Mouse (Mus musculus) intestine, postnatal 0 days (tissue): ENCODE results near the gene Mafg. TPM values are rescaled to one million over a fixed set of nuclear protein-coding genes. Genes with fewer than 3 reads are reported as not detected.

Source experiments
- ATAC-seq: fragments of 200-750 bp; cut with Nextera tagmentation; 2 replicates; pipeline ENCODE4 v1.8.0; 2017; ENCODE audit warnings: mild to moderate bottlenecking, moderate TSS enrichment, moderate library complexity
- H3K27ac ChIP-seq: fragments of 300-500 bp; sonication (generic); 2 replicates; pipeline ENCODE4 v1.5.1; 2014; ENCODE audit warnings: mild to moderate bottlenecking, low read depth, low read length, moderate library complexity
- H3K27me3 ChIP-seq: fragments of 300-500 bp; sonication (generic); replicated peaks from 2 replicates; pipeline ENCODE4 v1.6.1; 2014; ENCODE audit warnings: low read length, mixed read lengths; ENCODE audit not compliant: control insufficient read depth, insufficient read depth
- H3K36me3 ChIP-seq: fragments of 300-500 bp; sonication (generic); 2 replicates; pipeline ENCODE4 v1.6.1; 2014; ENCODE audit warnings: mild to moderate bottlenecking, moderate library complexity; ENCODE audit not compliant: control insufficient read depth, insufficient read depth
- H3K4me1 ChIP-seq: fragments of 300-500 bp; sonication (generic); replicated peaks from 2 replicates; pipeline ENCODE4 v1.6.1; 2014; ENCODE audit warnings: antibody characterized with exemption, low read length, mixed read lengths; ENCODE audit not compliant: control insufficient read depth, insufficient read depth
- H3K4me2 ChIP-seq: fragments of 300-500 bp; sonication (generic); replicated peaks from 2 replicates; pipeline ENCODE4 v1.6.1; 2014; ENCODE audit warnings: low read depth, mild to moderate bottlenecking, moderate library complexity
- H3K4me3 ChIP-seq: fragments of 300-500 bp; sonication (generic); 2 replicates; pipeline ENCODE4 v1.5.1; 2014; ENCODE audit warnings: low read depth, low read length
- H3K9ac ChIP-seq: fragments of 300-500 bp; sonication (generic); 2 replicates; pipeline ENCODE4 v1.6.1; 2014; ENCODE audit warnings: mild to moderate bottlenecking, low read depth, low read length
- H3K9me3 ChIP-seq: fragments of 300-500 bp; sonication (generic); 2 replicates; pipeline ENCODE4 v1.6.1; 2016; ENCODE audit warnings: mixed run types; ENCODE audit not compliant: control insufficient read depth
- CTCF ChIP-seq: sonication (generic); IDR thresholded peaks from 2 replicates; pipeline ENCODE4 v1.5.1; 2016; ENCODE audit warnings: low read depth, mild to moderate bottlenecking, control low read depth, antibody characterized with exemption, moderate library complexity
- WGBS: fragments of 180-500 bp; shearing (Covaris S2); extraction: QIAGEN DNeasy Blood & Tissue Kit; methylation state at CpG from one replicate; pipeline ENCODE4 v1.1.7; 2014; 5-methylcytosine and 5-hydroxymethylcytosine counted together
- polyA plus RNA-seq: library from polyadenylated mRNA; unstranded; fragments of >200 nt; fragmentation: Nextera tagmentation; extraction: Ambion mirVana; gene quantifications from 2 replicates; pipeline ENCODE4 v1.2.1, GENCODE M21; 2015

Mafg gene
- polyA plus RNA-seq, 1 experiment from 2014 or later = 40.2 TPM

DNA sequence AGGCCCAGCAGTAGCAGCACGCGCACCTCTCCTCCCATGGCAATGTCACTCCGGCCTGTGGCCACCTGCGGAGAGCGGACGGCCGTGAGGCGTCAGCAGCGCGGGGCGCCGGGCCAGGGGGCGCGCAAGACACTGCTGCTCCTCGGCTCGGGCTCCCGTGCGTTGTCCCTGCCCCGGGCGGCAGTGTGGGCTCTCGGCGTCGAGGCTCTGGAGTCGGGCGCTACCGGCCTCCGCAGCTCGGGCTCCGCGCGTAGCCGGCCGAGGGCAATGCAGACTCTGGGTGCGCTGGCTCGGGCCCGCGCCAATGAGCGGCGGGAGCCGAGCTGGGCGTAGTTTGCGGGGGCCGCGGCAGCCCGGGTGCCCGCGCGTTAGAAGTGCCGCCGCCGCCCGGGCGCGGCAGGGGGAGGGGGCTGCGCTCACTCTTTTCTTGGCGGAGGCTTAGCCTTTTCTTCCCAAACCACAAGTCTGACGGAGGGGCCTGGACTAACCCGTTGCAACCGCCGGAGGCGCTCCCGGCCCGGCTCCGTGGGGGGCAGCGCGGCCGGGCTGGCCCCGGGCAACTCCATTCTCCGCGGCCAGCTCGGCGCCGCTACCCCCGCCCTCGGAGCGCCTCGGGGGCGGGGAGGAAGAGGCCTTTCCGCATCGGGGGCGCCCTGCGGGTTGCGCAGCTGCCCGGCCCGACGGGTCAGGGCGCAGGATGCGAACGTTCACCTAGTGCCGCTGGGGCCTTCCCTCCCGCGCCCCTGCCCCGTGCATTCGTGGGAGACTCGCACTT lies 27.1 kb upstream of the Mafg start:
- TF ChIP-seq CTCF = peak; percentile 40
- Histone ChIP-seq H3K27ac (no peak overlapping the region), H3K9ac (peak overlapping the region; percentile 31; the same call in 1 of the 2 replicates), H3K4me3 (peak overlapping the region; percentile 42), H3K27me3 (peaks cover 76% of the 10 kb centered on the region), H3K9me3 (no peaks in the 10 kb centered on the region), H3K4me1 (peaks cover 8% of the 10 kb centered on the region), H3K36me3 (no peaks in the 10 kb centered on the region), H3K4me2 (peak overlapping the region; percentile 81)
- under 1% methylated on average over 85 of the region's 95 CpGs for WGBS
- ATAC-seq = peak; percentile 48

DNA sequence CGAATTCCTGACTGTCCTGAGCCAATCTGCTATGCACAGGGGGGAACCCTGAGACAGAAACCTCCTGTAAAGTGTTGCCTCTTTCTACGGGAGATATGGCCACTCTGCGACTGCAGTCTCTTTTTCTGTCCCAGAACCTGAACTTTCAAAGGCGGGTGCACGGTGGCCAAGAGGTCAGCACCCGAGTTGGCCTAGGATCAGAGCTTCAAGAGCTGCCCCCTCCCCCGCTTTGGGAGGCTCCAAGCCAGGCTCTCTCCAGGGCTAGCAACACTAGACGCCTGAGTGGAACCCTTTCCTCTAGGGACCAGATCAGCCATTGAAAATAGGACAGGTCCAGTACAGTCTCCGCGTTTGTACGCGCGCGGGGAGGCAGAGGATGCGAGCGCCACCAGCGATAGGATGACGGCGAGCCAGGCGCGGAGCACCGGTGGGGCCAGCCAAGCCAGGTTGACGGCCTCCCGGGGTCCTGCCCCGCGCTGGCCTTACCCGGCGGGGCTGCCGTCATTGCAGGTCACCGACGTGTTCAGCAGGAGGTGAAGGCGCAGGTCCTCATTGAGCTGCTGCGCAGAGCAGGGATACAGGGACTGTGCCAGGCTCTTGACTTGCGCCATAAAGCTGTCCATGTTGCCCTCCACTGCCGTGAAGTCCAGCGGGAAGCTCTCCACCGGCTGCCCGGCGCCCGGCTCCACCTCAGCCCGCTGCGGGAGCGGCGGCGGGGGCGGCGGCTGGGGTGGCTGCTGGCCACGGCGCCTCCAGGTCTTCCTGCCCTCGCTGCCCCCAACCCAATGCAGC lies 26.3 kb upstream of the Mafg start:
- ATAC-seq = no peak
- Histone ChIP-seq H3K4me3 (peak overlapping the region; percentile 42), H3K9me3 (no peaks in the 10 kb centered on the region), H3K27me3 (peaks cover 74% of the 10 kb centered on the region), H3K9ac (no peak overlapping the region), H3K36me3 (no peaks in the 10 kb centered on the region), H3K27ac (no peak overlapping the region), H3K4me2 (peak overlapping the region; percentile 81), H3K4me1 (peaks cover 8% of the 10 kb centered on the region)
- WGBS = 3% methylated on average over 50 of the region's 50 CpGs
- TF ChIP-seq CTCF = no peak

DNA sequence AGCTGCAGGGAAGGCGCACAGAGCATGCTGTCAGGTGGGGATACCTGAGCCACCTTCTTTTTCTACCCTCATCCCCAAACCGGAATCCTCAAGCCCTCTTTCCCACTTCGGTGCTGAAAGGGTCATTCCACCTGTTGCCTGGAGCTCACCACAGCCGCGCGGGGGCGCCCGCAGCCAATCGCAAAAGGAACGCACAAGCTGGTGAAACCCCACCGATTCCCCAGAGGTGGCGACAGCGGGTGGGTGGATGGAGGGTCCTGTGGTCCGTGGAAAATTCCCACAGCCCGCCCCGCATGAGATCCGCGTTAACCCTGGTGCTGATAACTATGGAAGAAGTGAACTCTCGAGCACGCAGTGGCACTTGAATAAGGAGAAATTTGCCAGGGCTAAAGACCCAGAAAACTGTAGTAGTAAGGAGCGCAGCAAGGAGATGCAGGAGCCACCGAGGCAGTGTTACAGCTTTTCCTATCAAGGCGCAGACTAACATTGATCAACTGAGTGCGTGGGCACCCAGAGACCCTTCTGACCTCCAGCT lies 25.5 kb upstream of the Mafg start:
- Histone ChIP-seq H3K9me3 (no peaks in the 10 kb centered on the region), H3K4me1 (peaks cover 8% of the 10 kb centered on the region), H3K27ac (no peak overlapping the region), H3K36me3 (no peaks in the 10 kb centered on the region), H3K4me3 (no peak overlapping the region), H3K9ac (no peak overlapping the region), H3K4me2 (0 out of 2 replicates have a peak overlapping the region, but pooled peaks have one; percentile 18), H3K27me3 (peaks cover 74% of the 10 kb centered on the region)
- ATAC-seq = 0 out of 2 replicates have a peak, but pooled peaks have one; percentile 6
- TF ChIP-seq CTCF = peak; percentile 96
- WGBS = 3% methylated on average over 24 of the region's 24 CpGs

DNA sequence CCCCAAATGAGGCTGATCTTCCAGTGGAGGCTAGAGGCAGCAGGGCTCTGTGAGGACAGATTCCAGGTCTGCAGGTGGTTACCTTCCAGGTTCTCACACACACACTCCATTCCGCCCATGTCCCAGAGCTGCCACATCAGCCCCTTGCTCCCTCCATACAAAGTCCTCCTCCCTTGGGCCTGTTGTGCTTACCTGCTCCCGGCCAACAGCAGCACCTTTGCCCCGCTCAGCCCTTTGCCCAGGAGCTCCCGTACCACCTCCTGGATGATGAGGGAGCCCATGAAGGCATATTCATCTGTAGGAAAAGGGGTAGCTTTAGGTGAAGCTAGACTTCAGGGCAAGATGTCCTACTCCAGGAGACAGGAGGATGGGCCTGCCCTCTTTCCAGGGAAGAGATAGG lies 23.9 kb upstream of the Mafg start:
- H3K36me3 ChIP-seq = no peaks in the 10 kb centered on the region
- H3K9ac ChIP-seq = no peak overlapping the region
- H3K4me1 ChIP-seq = peaks cover 8% of the 10 kb centered on the region
- no peak for ATAC-seq
- H3K27ac ChIP-seq = no peak overlapping the region
- TF ChIP-seq CTCF = no peak
- H3K27me3 ChIP-seq = peaks cover 64% of the 10 kb centered on the region
- no peak overlapping the region for H3K4me3 ChIP-seq
- 83% methylated on average over 4 of the region's 4 CpGs for WGBS
- no peak overlapping the region for H3K4me2 ChIP-seq
- H3K9me3 ChIP-seq = no peaks in the 10 kb centered on the region

DNA sequence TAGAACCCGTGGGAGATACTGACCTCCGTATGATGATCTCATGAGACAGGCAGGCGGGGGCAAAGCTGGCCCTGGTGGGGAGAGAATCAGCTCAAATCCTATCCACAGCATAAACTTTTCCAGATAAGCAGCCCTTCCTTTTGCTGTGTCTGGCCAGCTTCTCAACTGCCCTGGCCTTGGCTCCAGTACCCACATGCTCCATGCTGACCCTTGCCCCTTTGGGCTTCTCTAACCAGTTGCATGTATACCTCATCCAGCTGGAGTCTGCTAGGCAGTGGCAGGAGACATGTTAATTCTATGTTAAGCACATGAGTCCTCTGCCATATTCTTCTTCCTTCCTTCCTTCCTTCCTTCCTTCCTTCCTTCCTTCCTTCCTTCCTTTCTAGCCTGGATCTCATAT lies 21.3 kb upstream of the Mafg start:
- Histone ChIP-seq H3K9ac (no peak overlapping the region), H3K36me3 (no peaks in the 10 kb centered on the region), H3K27ac (no peak overlapping the region), H3K9me3 (no peaks in the 10 kb centered on the region), H3K4me3 (no peak overlapping the region), H3K27me3 (peaks cover 38% of the 10 kb centered on the region), H3K4me1 (0 out of 2 replicates have a peak, but pooled peaks cover under 1% of the 10 kb centered on the region), H3K4me2 (no peak overlapping the region)
- 68% methylated on average over 3 of the region's 3 CpGs for WGBS
- no peak for ATAC-seq
- no peak for TF ChIP-seq CTCF

DNA sequence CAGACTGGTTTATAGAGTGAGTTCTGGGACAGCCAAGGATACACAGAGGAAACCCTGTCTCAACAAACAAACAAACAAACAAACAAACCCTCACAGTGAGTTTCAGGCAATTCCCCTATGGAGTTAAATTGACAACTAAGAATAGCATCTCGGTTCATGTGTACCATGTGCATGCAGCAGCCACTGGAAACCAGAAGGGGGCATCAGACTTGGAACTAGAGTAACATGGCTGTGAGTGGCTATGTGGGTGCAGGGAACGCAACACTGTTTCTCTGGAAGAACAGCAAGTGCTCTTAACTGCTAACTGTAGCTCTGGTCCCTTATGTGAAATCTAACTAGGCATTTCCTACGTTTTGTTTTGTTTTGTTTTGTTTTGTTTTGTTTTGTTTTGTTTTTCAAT lies 18.5 kb upstream of the Mafg start:
- Histone ChIP-seq H3K36me3 (no peaks in the 10 kb centered on the region), H3K27me3 (peaks cover 16% of the 10 kb centered on the region; the same call in 1 of the 2 replicates), H3K4me2 (no peak overlapping the region), H3K9me3 (no peaks in the 10 kb centered on the region), H3K9ac (no peak overlapping the region), H3K4me3 (no peak overlapping the region), H3K4me1 (0 out of 2 replicates have a peak, but pooled peaks cover 5% of the 10 kb centered on the region), H3K27ac (no peak overlapping the region)
- 72% methylated on average over 3 of the region's 3 CpGs for WGBS
- no peak for ATAC-seq
- TF ChIP-seq CTCF = peak; percentile 44
